Mouse (Mus musculus) bone marrow macrophage, adult 2 months (primary cell): ENCODE measurements around the gene Foxc1.

Experiments used
- CTCF ChIP-seq: IDR thresholded peaks from 2 replicates; pipeline ENCODE4 v1.5.1; 2012; ENCODE audit warnings: low read depth, mild to moderate bottlenecking, low read length, moderate library complexity
- POLR2A ChIP-seq: IDR thresholded peaks from 2 replicates; pipeline ENCODE4 v1.6.1; 2012; ENCODE audit warnings: mild to moderate bottlenecking, low read depth, low read length, borderline replicate concordance

GRCm38 (mm10) chr13:31761057-31761456 lies 45.4 kb upstream of the Foxc1 start:
- TF ChIP-seq POLR2A (no peak), CTCF (no peak)
